Mouse (Mus musculus) testis, postnatal 14 days (tissue): ENCODE measurements around the gene Fli1.
A peak's percentile ranks its signal among the peaks of the same experiment; 100 is the strongest.

Source experiments
- DNase-seq: peaks from one replicate; pipeline ENCODE4 v3.0.0; 2021; ENCODE audit warnings: low spot score

Gene Fli1

DNA sequence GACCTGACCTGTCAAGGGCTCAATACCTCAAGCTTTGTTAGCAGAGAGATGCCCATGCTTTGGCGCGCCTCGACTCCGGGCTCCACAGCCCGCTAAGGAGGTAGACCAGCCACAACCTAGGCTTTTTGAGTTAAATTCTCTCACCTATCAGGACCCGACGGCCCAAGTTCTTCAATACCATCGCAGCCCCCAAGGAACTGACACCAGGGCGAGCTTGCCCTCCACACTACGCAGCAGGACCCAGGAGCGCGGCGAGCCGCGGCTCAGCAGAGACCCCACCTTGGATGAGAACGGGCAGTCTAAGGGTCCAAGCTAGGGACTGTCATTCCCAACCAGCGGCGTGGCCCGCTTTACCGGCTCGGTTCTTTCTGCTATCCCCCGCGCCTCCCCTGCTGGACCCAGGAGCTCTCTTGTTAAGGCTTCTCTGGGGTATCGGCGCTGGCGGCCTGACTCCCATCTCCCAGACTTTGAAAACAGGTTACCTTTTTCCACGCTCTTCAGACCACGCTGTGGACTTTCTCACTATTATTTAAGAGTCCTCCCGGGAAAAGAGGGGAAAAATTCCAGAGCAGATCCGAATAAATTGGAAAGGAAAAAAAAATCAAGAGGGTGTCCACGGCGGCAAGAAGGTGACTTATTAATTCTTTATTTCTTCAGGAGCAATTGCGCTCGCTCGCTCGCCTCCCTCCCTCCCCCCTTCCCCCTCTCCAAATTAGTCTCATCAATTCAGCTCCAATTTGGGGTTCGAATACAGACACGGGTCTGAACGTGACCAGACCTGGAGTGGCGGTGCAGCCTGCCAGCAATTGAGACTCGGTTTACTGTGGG lies at the start of gene Fli1:
TSS of gene Fli1 (minus strand) at position 650 of the 828 bp plus-strand sequence.
- DNase-seq = no peak

DNA sequence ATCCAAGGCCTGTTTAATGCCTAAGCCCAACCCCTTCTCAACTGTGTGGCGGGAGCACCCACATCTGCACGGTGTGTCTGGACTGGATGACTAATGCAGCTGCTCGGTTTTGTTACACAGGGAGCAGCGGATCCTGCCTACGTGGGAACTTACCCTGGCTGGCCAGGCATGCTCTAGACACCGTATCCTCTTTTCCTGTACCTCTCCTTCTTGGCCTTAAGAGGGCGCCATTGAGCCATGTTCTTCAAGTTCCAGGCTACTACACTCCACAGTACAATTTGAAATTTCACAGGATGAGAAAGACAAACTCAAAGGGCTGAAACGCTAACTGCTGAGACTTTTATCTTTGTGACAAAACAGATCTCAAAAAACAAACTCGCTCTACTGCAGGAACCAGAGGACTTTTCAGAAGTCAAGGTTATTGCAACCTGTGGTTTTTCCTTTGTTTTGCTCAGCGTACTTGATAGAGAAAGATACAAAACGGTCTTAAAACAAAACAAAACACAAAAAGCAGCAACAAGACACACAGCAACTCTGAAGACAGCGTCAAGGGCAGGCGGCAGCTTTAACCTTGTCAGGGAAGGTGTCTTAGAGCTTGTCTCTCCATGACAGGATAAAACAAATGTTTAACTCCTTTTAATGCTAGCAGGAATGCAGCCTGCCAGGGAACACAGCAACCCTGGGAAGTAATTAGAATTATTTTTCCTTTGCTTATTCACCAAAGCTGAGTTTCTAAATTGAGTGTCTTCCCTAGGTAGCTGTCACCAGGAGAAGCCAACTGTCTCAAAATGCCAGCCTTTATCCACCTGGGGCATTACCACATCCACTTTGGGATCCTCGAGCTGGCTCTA lies 49.3 kb upstream of the Fli1 start:
- peak; percentile 61 for DNase-seq

DNA sequence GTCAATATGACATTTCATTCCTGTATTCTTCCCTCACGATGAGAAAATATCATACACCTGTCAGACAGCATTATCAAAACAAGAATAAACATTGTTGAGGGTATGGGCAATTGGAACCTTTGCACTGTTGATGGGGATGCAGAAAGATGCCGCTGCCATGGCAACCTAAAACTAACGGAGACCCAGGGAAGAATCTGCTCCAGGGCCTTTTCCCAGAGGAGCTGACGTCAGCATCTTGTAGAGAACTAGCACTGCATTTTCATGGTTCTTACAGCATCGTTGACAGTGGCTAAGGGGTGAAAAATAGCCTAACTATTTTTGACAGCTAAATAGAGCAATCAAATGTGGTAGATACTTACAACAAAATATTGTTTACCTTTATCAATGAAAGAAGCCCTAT lies 47.9 kb upstream of the Fli1 start:
- DNase-seq = no peak

DNA sequence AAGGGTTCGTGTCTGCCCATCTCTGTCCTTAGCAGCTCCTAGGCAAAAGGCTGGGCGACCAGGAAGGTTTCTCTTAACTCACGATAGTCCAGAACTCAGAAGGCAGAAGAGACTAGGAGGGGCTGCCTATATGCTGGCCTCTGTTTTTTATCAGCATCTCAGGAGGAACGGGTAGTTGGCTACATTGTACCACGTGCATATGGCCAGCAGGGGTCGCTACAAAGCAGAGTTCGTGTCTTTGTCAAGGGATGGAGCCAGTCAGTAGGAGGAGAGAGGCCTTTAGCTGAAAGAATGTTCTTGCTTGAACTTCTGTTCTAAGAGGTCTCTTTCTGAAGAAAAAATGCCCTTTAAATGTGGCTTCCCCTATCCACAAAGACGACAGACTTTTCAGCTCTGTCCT lies 47.2 kb upstream of the Fli1 start:
- peak; percentile 77 for DNase-seq

DNA sequence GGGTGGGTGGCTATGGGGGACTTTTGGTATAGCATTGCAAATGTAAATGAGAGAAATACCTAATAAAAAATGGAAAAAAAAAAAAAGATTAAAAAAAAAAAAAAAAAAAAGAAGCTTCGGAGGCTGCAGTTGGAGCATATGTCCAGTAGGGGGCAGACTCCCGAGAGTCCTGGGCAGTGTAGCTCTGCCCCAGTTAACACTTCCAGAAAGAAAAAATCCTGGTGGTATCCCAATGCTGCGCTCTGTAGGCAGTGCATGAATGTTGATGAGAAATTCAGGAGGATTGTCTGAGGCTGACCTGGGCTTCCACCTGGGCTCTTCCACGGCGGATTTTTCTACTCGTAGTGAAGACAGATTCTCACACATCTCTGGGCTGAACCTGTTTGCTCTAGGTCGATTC lies 42.7 kb upstream of the Fli1 start:
- DNase-seq = no peak

DNA sequence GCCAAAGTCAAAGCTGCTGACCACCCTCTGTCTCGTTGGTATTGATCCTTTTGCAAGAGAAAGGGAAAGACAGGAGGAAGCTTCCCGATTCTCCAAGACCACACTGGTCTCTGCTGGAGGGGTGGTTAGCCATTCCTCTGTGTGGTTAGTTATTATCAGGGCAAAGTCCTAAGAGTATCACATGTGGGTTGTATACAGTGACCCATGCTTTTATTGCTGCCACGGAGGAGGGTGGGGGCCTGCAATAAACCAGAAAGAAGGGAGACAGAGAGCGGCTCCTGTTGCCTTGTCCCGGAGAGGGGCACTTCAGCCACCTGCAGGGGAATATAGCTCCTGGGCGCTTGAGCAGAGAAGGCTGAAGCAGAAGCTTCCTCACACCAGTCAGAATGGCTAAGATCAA lies 41.2 kb upstream of the Fli1 start:
- no peak for DNase-seq

DNA sequence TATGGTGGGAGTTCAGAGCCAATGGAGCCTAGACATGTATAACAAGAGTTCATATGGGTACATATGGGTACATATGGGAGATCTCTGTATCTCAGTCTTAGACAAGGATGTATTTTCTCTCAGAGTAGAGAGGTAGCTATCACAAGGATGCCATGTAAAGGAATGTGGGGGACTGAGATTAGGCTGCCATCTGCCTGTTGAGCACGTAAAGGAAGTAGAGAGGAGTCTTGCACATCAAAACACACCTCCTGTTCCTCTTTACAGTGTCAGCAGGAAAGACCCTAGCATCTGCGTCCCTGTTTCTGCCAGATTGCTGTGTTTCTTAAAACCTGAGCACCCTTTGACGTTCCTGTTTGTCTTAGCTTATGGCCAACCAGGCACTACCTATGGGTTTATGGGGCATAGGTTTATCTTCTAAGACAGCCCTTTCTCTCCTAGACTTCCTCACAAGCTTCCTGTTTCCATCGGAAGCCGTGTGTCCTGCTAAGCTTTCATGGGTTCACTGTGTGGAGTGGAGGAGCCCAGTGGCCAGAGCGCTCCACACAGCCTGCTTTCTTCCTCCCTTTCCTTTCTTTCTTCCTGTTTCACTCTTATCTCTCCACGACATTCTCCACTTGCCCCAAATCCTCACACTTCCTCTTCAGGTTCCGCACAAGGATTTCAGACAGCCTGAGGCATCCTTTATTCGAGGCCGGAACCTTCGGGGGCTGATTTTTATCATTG lies 39.4 kb upstream of the Fli1 start:
- DNase-seq = no peak

DNA sequence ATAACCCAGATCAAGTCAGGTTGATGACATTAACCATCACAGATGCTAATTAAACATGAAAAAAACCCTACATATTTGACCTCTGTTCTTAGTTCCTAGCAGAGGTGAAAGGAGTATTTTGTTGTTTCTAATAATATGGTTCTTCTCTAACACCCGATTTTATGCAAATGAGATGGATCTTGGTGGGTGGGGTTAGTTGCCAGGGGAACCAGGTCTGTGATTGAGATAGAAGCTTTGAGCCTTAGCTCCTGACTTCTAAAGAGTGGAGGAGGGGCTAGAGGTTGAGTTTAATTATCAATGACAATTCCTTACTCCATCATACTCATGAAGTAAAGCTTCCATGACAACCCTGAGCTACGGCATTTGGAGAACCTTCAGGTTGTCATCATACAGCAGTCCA lies 35.8 kb upstream of the Fli1 start:
- DNase-seq = no peak

DNA sequence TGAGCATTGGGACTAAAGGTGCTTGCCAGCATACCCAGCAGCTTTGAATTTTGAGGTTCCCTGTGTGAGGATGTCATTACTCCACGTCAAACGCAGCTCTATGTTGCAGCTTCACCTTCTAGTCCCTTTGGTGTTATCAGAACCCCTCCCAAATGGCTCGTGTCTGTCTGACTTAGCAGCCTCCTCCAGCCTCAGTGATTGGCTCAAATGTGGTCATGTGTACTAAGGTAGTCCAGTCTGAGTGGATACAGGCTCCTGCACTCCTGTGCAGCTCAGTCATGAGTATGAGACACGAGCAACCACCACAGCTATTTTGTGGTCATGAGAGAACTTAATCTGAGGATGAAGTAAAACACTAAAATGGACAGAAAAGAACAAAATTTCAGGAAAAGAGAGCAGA lies 31.0 kb upstream of the Fli1 start:
- no peak for DNase-seq

DNA sequence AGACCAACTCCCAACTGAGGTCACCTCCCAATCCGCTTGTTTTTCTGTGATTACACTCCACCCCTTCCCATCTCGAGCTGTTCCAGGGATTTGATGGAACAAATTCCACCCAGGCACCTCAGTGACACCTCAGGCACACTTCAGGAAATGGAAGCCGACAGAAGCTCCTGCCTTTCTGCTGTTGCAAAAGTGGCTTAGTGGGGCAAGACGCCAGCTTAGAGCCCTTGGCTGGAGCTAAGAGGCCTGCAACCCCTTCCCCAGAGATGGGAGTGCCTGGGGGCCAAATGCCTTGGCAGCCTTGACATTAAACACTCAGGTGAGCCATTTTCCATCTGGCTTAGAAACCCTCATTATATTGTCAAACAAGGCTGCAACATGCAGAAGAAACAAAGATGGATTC lies 29.0 kb upstream of the Fli1 start:
- no peak for DNase-seq

DNA sequence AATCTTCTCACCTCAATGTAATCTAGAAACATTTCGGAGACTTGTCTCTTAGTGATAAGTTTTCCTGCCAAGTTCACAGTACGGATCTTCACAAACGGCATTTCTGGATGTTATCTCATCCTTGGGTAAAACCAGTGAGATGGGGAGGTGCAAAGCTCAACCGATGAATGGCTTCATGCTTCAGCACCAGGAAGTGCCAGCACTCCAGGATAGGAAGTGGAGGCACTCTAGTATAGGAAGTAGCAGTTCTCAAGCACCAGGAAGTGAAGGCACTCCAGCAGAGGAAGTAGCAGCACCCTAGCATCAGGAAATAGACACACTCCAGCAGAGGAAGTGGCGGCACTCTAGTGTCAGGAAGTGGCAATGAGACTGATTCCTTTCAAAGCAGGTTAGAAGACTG lies 27.9 kb upstream of the Fli1 start:
- no peak for DNase-seq

DNA sequence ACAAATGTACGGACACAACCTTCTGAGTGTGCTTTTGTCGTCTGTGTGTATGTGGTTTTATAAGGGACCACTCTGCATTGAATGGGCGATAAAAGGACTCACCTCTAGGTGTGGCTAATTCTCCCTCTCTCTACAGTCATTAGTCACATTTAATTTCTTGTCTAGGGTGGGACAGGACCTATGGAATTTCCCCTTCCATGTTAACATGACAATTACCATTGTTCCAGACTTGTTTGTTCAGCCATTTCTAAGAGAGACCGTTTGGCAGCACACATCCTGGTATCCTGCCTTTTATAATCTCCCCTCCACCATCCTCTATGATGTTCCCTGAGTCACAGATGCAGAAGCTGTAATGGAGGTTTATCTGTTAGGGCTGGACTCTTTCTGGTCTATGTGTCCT lies 26.6 kb upstream of the Fli1 start:
- no peak for DNase-seq

DNA sequence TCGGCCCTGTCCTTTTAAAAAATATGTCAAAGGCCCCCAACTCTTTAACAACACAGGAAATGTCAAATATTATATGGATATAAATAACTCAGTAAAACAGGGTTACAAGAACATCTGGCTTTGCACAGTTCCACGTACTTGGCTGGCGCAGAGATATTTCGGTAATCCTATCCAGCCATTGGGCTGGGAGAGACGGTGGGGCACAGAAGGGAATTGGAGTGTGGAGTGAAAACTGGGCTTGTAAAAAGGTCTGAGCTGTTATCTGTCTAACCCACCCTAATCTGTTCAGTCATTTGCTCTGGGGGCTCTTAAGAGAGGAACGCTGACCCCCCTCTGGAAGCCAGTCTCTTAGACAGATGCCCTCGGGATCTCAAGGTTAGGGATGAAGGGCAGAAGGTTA lies 24.9 kb upstream of the Fli1 start:
- DNase-seq = no peak

DNA sequence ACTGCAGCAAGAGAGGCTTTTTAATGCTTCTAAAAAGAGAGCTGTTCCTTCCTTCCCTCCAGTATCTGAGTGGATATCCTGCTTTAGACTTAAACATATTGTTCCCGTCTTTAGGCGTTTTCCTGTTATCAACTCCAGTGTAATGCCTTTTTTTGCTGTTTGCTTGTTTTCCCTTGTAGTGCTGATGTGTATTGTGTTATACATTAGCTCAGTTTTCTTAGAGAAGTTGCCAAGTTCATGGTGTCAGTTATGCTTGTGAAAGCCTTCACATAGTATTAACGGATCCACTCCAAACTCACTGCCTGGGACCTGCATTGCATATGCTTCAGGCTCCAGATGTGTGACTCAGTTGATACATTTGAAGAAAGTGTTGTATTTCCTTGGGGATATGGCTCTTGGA lies 22.6 kb upstream of the Fli1 start:
- DNase-seq = no peak

DNA sequence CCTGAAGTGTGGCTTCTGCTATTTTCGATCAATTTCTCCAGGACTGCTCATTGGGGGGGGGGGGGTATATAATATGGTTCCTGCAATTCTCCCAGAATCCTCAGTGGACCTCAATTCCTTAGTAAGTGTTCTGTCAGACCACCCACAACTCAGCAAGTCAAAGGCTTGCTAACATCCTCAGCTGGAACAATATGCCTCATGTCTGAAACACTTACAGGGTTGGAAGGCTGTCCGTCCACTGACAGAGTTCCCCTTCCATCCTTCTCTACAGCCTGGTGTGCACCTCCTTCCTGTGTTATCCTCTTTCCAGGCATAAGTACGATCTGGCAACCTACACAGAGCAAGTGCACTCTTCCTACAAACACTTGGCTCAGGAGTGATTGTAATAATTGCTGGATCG lies 20.2 kb upstream of the Fli1 start:
- DNase-seq = no peak

DNA sequence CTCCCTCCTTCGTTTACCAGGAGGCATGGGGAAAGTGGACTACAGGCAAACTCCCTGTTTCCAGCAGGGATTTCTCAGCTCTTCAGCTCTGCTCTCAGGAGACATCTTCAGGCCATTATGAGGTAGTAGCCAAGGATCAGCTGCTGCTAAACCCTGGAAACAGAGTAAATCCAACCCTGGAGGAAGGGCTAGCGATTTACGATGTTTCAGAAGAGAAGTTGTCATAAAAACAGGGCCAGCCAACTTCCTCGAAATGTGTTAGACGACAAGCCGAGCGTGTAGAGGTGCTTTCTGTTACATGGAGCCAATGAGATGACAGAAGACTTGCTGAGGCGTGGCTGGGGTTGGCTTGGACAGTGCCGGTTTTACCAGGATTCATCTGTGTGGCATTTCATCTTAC lies 19.7 kb upstream of the Fli1 start:
- no peak for DNase-seq

DNA sequence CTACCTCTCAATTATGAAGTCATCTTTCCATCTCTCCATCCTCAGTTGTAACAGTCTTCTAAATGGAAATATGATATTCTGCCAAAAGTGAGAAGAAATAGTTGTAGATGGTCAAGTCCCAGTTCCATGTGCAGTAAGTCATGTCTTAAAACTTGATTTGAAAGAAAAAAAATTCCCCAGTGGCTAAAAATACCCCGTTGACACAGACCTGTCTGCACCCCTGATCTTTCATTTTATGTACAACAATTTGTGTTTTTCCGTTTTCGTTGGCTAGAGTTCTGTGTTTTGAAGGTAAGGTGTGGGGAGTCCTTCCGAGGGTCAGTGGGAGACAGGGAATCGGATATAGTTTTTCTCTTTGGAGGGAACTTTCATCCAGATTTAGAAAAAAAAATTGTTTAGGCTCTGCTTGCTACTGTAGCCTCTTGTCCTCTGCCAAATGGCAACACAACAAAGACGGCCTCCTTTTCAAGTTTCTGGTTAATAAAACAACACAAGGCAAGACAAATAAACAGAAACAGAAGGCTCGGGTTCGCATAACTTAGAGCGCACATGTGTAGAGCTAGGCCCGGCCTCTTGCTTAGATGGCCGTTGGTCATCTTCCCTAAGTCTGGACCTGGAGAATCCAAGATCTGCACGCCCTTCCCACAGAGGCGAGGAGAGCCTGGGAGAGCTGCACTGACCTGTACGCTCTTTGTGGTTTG lies 18.7 kb upstream of the Fli1 start:
- DNase-seq = no peak

DNA sequence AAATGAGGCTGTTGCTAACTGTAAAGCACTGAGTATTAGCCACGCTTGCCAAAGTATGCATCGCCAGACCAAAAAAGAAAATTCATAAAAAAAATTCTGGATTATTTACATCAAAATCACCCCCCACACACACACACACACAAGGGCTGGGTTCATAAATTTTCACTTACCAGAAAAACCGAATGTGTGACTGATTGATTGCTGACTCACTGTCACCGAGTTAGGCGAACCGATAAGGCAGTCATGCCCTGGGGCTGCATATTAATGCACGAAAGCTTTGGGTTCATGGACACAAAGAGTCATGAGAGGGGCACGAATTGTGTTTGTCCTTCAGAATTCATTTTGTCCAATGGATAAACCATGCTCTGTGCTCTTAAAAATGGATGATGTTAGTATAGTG lies 17.2 kb upstream of the Fli1 start:
- DNase-seq = no peak

DNA sequence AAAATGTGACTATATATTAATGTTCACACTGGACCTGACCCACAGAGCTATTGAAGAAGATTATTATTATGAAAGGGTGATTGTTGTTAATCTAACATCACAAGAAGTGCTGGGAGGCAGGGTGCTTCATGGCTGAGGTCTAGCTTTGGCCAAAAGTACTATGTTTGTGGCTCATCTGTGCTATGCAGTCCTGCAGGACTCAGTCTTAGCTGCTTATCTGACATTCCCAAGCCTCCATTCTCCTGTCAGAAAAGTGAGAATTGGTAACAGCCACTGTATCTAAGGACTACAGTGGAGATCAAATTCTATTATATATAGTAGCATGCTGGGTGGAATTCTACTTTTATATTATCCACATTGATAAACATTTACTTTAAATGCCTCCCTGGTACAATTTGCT lies 16.8 kb upstream of the Fli1 start:
- DNase-seq = no peak

DNA sequence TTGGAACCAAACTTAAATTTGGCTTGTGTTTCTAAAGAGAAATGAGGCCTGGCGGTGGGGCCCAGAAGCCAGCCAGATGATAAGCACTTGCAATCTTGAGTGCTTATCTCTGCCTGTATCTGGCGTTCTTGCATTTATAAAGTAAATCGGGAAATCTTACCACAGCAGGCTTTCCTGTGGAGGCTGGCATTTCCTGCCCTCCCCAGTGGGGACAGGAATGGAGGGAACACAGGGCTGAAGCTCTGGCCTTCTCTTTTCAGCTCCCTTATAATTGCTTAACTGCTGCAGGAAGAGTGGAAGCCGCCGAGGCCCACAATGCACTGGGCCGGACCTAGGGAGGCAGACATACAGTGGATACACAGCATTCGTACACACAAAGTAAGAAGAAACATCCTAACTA lies 13.7 kb upstream of the Fli1 start:
- DNase-seq = no peak

DNA sequence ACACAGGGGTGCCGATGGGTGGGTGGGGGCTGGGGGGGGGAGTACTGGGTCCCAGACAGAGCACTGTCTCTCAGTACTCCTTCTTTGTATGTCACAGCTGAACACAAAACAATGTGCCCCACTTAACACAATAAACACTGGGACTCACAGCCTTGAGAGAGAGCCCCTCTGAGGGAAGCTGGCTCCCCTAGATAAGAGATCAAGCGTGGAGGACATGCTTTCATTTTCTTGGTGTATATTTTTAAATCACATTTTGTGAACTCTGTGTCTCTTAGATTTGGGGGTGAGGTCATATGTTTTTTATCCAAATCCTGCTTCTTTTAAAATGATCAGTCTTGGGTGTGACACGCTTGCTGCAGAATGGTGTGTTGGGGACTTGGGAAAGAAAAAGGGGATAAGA lies 12.6 kb upstream of the Fli1 start:
- DNase-seq = no peak

DNA sequence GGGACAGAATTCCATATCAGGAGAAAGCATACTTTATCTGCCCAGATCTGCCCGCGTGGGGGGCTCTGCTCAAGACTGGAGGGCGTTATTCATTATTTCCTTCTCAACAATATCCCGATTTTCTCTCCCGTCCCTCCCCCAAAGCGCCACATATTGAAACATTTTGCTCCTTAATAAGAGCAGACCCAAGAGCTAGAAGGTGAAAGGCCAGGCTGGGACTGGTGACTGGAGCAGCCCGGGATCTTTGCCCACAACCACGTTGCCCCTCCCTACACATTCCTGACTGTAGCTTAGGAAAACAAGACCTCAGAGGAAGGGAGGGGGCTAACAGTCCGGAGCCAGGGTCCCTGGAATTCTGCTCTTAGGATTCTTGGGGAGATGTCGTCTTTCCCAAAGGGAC lies 7.9 kb upstream of the Fli1 start:
- DNase-seq = no peak
